Mouse (Mus musculus): ENCODE results near the gene Yipf3. TPM values are rescaled to one million over a fixed set of nuclear protein-coding genes. Genes with fewer than 3 reads are reported as not detected.
A peak's percentile ranks its signal among the peaks of the same experiment; 100 is the strongest.

Yipf3 gene
- total and polyA plus RNA-seq, 2 experiments = 24.6 to 271 TPM

DNA sequence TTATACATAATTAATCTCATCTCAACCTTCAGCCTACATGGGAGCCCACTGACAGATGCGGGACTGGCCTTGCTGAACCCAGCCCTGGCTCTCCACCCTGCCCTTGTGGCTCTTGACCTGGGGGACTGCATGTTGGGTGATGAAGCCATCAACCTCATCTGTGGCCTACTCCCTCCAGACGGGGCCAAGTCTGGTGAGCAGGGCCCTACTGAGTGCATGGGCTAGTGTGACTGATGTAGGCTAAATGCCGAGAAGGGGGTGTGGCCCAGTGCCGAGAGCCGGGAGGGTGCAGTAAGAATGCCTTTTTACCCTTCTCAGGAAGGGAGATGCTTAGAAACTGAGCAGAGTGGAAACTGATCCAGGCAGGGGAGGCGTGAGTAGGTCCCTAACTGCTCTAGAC is 7.3 kb downstream of the Yipf3 start:
- Histone ChIP-seq H3K27ac (replicated peaks; ENCODE audit: insufficient read depth, low read depth, low read length) (no peak overlapping the region), H3K27me3 (ENCODE audit: control insufficient read depth, insufficient read depth, low read length) (no peaks in the 10 kb centered on the region; the same call in 1 of the 2 replicates), H3K4me3 (ENCODE audit: insufficient read depth, low read depth, low read length) (no peak overlapping the region), H3K4me1 (ENCODE audit: control insufficient read depth, insufficient read depth, low read length) (peaks cover 1% of the 10 kb centered on the region; the same call in 1 of the 2 replicates), H3K36me3 (ENCODE audit: control insufficient read depth, insufficient read depth, low read length) (no peaks in the 10 kb centered on the region), H3K9ac (ENCODE audit: low read depth, low read length) (no peak overlapping the region), H3K79me2 (ENCODE audit: control insufficient read depth, insufficient read depth, low read length) (no peaks in the 10 kb centered on the region)
- no peak for TF ChIP-seq POLR2A (IDR thresholded peaks at IDR 0.05; ENCODE audit: extremely low read depth, insufficient read depth, low read length)
- no peak for TF ChIP-seq CTCF (IDR thresholded peaks at IDR 0.05; ENCODE audit: low read depth, low read length)
- no peak for DNase-seq (ENCODE audit: extremely low read depth, low read depth, low spot score)
- WGBS = 46% methylated on average over 6 of the region's 6 CpGs

DNA sequence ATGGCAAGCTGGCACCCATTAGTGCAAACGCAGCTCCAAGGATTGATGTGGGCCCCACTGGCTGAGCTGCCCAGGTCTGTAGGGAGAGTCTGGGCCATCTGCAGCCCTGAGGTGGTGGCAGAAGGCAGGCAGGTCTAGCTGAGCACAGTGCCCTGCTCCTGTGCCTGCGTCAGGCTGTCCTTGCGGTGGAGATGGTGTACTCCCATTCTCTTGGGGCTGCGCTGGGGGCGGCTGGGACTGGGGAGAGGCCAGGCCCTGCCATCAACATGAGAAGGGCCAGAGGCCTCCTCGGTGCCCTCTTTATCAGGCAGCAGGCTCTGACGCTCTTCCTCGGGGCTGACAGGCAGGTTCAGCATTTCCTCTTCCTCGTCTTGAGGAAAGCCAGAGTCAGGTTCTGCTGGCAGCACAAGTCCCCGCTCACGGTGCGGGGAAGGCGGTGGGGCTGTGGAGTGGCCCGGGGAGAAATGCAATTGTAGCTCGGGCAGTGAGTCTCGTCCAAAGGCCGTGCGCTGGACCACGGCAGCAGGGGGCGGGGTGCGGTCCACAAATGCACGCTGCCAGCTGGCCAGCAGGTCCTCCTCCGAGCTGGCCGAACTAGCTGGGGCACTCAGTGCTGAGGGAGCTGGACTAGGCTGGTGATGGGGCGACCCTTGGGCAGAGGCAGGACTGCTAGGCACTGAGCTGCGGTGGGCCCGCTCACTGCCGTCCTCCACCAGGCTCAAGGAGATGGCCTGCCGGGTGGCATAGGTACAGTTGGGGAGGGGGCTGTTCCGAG is 10.6 kb downstream of the Yipf3 start:
- Histone ChIP-seq H3K4me3 (ENCODE audit: insufficient read depth, low read depth, low read length) (no peak overlapping the region), H3K27ac (replicated peaks; ENCODE audit: insufficient read depth, low read depth, low read length) (no peak overlapping the region), H3K4me1 (ENCODE audit: control insufficient read depth, insufficient read depth, low read length) (peaks cover 1% of the 10 kb centered on the region; the same call in 1 of the 2 replicates), H3K36me3 (ENCODE audit: control insufficient read depth, insufficient read depth, low read length) (0 out of 2 replicates have a peak, but pooled peaks cover 3% of the 10 kb centered on the region), H3K27me3 (ENCODE audit: control insufficient read depth, insufficient read depth, low read length) (no peaks in the 10 kb centered on the region; the same call in 1 of the 2 replicates), H3K79me2 (ENCODE audit: control insufficient read depth, insufficient read depth, low read length) (no peaks in the 10 kb centered on the region), H3K9ac (ENCODE audit: low read depth, low read length) (no peak overlapping the region)
- no peak for DNase-seq (ENCODE audit: extremely low read depth, low read depth, low spot score)
- WGBS = 91% methylated on average over 30 of the region's 30 CpGs
- TF ChIP-seq CTCF (IDR thresholded peaks at IDR 0.05; ENCODE audit: low read depth, low read length) = no peak
- no peak for TF ChIP-seq POLR2A (IDR thresholded peaks at IDR 0.05; ENCODE audit: extremely low read depth, insufficient read depth, low read length)

DNA sequence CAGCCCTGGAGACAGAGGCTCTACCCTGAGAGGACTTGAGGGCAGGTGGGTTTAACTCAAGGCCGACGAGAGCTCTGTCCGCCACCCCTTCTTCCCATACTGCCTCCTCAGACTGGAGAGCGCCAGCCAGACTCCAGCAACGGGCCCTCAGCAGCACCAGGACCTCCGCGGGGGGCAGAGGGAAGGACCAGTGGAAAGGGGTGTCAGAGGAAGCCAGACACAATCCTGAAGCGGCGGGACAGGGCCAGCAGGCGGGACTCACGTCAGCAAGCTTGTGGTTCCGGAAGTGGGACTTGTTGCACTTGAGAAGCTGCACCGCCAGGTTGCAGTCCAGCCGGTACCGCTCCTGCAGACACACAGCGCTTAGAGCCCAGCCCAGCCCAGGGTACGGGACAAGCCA is 11.8 kb downstream of the Yipf3 start:
- H3K4me1 ChIP-seq (ENCODE audit: control insufficient read depth, insufficient read depth, low read length) = peaks cover 1% of the 10 kb centered on the region; the same call in 1 of the 2 replicates
- 88% methylated on average over 17 of the region's 17 CpGs for WGBS
- TF ChIP-seq POLR2A (IDR thresholded peaks at IDR 0.05; ENCODE audit: extremely low read depth, insufficient read depth, low read length) (no peak), CTCF (IDR thresholded peaks at IDR 0.05; ENCODE audit: low read depth, low read length) (no peak)
- 0 out of 2 replicates have a peak, but pooled peaks cover 3% of the 10 kb centered on the region for H3K36me3 ChIP-seq (ENCODE audit: control insufficient read depth, insufficient read depth, low read length)
- H3K9ac ChIP-seq (ENCODE audit: low read depth, low read length) = no peak overlapping the region
- H3K79me2 ChIP-seq (ENCODE audit: control insufficient read depth, insufficient read depth, low read length) = no peaks in the 10 kb centered on the region
- H3K4me3 ChIP-seq (ENCODE audit: insufficient read depth, low read depth, low read length) = no peak overlapping the region
- no peaks in the 10 kb centered on the region for H3K27me3 ChIP-seq (ENCODE audit: control insufficient read depth, insufficient read depth, low read length)
- no peak overlapping the region for H3K27ac ChIP-seq (replicated peaks; ENCODE audit: insufficient read depth, low read depth, low read length)
- DNase-seq (ENCODE audit: extremely low read depth, low read depth, low spot score) = no peak

DNA sequence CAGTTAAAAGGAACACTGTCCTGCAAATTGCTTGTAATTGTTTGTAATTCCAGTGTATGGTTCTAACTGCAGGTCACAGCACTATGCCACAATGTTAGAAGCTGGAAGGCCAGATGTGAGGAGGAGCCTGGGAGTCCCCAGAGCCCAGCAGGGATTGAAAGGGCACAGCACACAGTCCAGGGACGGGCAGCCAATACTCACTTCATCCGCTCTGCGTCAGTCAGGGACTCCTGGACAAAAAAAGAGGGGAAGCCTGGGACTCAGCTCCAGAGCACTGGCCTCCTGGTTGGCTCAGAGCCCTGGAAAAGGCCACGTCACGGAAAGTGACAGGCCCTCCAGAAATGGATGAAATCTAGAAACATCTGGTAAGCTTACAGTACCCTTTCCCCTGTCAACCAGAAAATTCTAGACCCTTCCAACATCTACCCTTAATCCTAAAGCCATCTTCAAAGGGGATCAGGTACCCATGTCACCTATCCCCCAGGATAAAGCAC is 14.4 kb downstream of the Yipf3 start:
- no peak for DNase-seq (ENCODE audit: extremely low read depth, low read depth, low spot score)
- Histone ChIP-seq H3K36me3 (ENCODE audit: control insufficient read depth, insufficient read depth, low read length) (0 out of 2 replicates have a peak, but pooled peaks cover 3% of the 10 kb centered on the region), H3K4me3 (ENCODE audit: insufficient read depth, low read depth, low read length) (no peak overlapping the region), H3K27ac (replicated peaks; ENCODE audit: insufficient read depth, low read depth, low read length) (no peak overlapping the region), H3K79me2 (ENCODE audit: control insufficient read depth, insufficient read depth, low read length) (no peaks in the 10 kb centered on the region), H3K4me1 (ENCODE audit: control insufficient read depth, insufficient read depth, low read length) (peaks cover 12% of the 10 kb centered on the region), H3K27me3 (ENCODE audit: control insufficient read depth, insufficient read depth, low read length) (no peaks in the 10 kb centered on the region), H3K9ac (ENCODE audit: low read depth, low read length) (no peak overlapping the region)
- TF ChIP-seq POLR2A (IDR thresholded peaks at IDR 0.05; ENCODE audit: extremely low read depth, insufficient read depth, low read length) (no peak), CTCF (IDR thresholded peaks at IDR 0.05; ENCODE audit: low read depth, low read length) (no peak)
- 95% methylated on average over 5 of the region's 5 CpGs for WGBS

DNA sequence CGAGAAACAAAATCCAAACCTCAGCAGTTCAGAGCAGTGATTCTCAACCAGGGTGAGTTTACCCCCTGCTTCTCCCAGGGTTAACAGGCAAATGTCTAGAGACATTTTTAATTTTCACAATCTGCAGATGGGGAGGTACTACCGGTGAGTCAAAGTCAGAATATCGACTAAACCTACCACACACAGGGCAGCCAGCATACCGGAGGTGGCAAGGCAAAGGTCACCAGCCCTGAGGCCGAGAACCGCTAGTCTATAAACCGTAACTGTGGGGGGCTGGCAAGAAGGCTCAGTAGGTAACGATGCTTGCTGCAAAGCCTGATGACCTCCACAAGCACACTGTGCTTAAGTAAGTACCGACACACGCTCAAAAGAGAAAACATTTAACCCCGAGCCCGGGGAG is 17.6 kb downstream of the Yipf3 start:
- Histone ChIP-seq H3K9ac (ENCODE audit: low read depth, low read length) (0 out of 2 replicates have a peak overlapping the region, but pooled peaks have one; percentile 3), H3K79me2 (ENCODE audit: control insufficient read depth, insufficient read depth, low read length) (no peaks in the 10 kb centered on the region), H3K36me3 (ENCODE audit: control insufficient read depth, insufficient read depth, low read length) (0 out of 2 replicates have a peak, but pooled peaks cover 3% of the 10 kb centered on the region), H3K27ac (replicated peaks; ENCODE audit: insufficient read depth, low read depth, low read length) (peak overlapping the region; percentile 79), H3K4me1 (ENCODE audit: control insufficient read depth, insufficient read depth, low read length) (peaks cover 12% of the 10 kb centered on the region), H3K27me3 (ENCODE audit: control insufficient read depth, insufficient read depth, low read length) (no peaks in the 10 kb centered on the region), H3K4me3 (ENCODE audit: insufficient read depth, low read depth, low read length) (peak overlapping the region; percentile 14; the same call in 1 of the 2 replicates)
- peak; percentile 64 for DNase-seq (ENCODE audit: extremely low read depth, low read depth, low spot score)
- 36% methylated on average over 12 of the region's 12 CpGs for WGBS
- no peak for TF ChIP-seq POLR2A (IDR thresholded peaks at IDR 0.05; ENCODE audit: extremely low read depth, insufficient read depth, low read length)
- no peak for TF ChIP-seq CTCF (IDR thresholded peaks at IDR 0.05; ENCODE audit: low read depth, low read length)
